Mouse (Mus musculus) C2C12 (cell line): Measurements from ENCODE around the gene Ahcyl2. TPM values are rescaled to one million over a fixed set of nuclear protein-coding genes. Genes with fewer than 3 reads are reported as not detected.
A peak's percentile ranks its signal among the peaks of the same experiment; 100 is the strongest.

Experiments
- H3K27me3 ChIP-seq: one replicate; pipeline ENCODE4 v1.6.1; 2011; ENCODE audit not compliant: control insufficient read depth, insufficient read depth, insufficient read length
- H3K36me3 ChIP-seq: one replicate; pipeline ENCODE4 v1.6.1; 2011; ENCODE audit not compliant: control insufficient read depth, insufficient read depth
- H3K4me3 ChIP-seq: one replicate; pipeline ENCODE4 v1.5.1; 2011; ENCODE audit warnings: mild to moderate bottlenecking, control low read depth; ENCODE audit not compliant: poor library complexity, insufficient read depth, severe bottlenecking
- H3K79me2 ChIP-seq: one replicate; pipeline ENCODE4 v1.6.1; 2011; ENCODE audit not compliant: control insufficient read depth, insufficient read depth
- H3K79me3 ChIP-seq: one replicate; pipeline ENCODE4 v1.6.1; 2011; ENCODE audit warnings: low read depth, control low read depth
- H3ac ChIP-seq: one replicate; pipeline ENCODE3; 2011; ENCODE audit warnings: low read depth; ENCODE audit not compliant: control insufficient read depth, insufficient read length
- CEBPB ChIP-seq: IDR thresholded peaks from one replicate; pipeline ENCODE4 v1.6.1; 2011; ENCODE audit warnings: low read depth, mild to moderate bottlenecking, control low read depth, moderate library complexity
- CTCF ChIP-seq: IDR thresholded peaks from one replicate; pipeline ENCODE4 v1.5.1; 2011; ENCODE audit not compliant: control insufficient read depth, insufficient read depth, insufficient read length
- FOSL1 ChIP-seq: IDR thresholded peaks from one replicate; pipeline ENCODE4 v1.8.0; 2011; ENCODE audit warnings: mild to moderate bottlenecking, low read length; ENCODE audit not compliant: poor library complexity, insufficient read depth, severe bottlenecking
- MAX ChIP-seq: IDR thresholded peaks from one replicate; pipeline ENCODE4 v1.6.1; 2011; ENCODE audit warnings: mild to moderate bottlenecking, control low read depth
- MYOD1 ChIP-seq: IDR thresholded peaks from one replicate; pipeline ENCODE4 v1.6.1; 2011; ENCODE audit warnings: low read depth; ENCODE audit not compliant: control insufficient read depth, insufficient read length
- MYOG ChIP-seq: IDR thresholded peaks from one replicate; pipeline ENCODE4 v1.6.1; 2011; ENCODE audit not compliant: control insufficient read depth, insufficient read length; ENCODE audit errors: extremely low read depth
- USF1 ChIP-seq: IDR thresholded peaks from one replicate; pipeline ENCODE4 v1.6.1; 2011; ENCODE audit warnings: low read depth, mild to moderate bottlenecking, control low read depth, moderate library complexity
- polyA plus RNA-seq: library from polyadenylated mRNA; unstranded; fragments of >200 nt; fragmentation: generic; extraction: Trizol; gene quantifications from one replicate; pipeline ENCODE4 v1.2.1, GENCODE M21; 2012; ENCODE audit warnings: missing spikeins

Ahcyl2 gene
- polyA plus RNA-seq, 1 experiment, result 6.3 TPM

DNA sequence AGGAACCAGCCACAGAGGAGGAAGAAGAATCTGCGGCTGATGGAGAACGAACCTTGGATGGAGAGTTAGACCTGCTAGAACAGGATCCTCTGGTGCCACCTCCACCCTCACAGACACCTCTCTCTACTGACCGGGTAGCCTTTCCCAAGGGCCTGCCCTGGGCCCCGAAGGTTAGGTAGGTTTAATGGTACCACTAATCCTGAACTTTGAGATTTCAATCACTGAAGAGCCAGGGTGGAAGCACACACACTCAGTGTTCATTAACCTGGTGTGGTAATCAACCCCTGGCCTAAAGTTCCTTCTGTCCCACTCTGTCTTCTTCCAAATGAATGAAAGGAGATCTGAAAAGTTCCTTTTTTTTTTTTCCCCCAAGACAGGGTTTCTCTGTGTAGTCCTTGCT lies 163.4 kb downstream of the Ahcyl2 start:
- H3K36me3 ChIP-seq, result no peaks in the 10 kb centered on the region
- H3K27me3 ChIP-seq, result no peaks in the 10 kb centered on the region

GRCm38 (mm10) chr6:29935741-29936140 lies 167.9 kb downstream of the Ahcyl2 start:
- Histone ChIP-seq H3K79me3 (no peaks in the 10 kb centered on the region), H3K27me3 (no peaks in the 10 kb centered on the region), H3K36me3 (no peaks in the 10 kb centered on the region), H3ac (no peak overlapping the region), H3K79me2 (no peaks in the 10 kb centered on the region), H3K4me3 (no peak overlapping the region)
- TF ChIP-seq CEBPB (no peak), MAX (no peak), MYOG (no peak), FOSL1 (no peak), MYOD1 (no peak), USF1 (no peak), CTCF (no peak)

More for the DNA sequence above, 163.4 kb downstream of the Ahcyl2 start:
- Histone ChIP-seq H3K4me3 (no peak overlapping the region), H3K79me2 (no peaks in the 10 kb centered on the region), H3ac (no peak overlapping the region), H3K79me3 (no peaks in the 10 kb centered on the region)
- TF ChIP-seq FOSL1 (no peak), MYOG (no peak), USF1 (no peak), MAX (no peak), CTCF (no peak), MYOD1 (no peak), CEBPB (no peak)

DNA sequence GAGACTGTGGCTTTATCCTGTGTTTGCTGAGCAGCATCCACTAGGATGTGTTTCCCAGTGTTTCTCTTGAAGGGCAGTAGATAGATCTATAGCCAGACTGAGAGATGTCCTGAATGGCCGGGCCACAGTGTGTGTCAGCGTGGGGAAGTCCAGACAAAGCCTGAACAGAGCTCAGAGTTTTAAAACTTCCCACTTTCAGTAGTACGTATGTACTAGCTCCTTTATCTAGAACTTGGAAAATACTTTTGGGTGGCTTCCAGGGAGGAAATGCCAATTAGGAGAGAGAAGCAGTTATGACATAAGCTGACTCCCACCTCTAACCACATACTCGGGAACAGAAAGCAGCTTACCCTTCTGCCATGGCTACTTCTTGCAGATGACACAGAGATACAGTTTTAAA lies 172.6 kb downstream of the Ahcyl2 start:
- no peaks in the 10 kb centered on the region for H3K79me3 ChIP-seq
- TF ChIP-seq MAX (no peak), CTCF (no peak), FOSL1 (no peak), CEBPB (no peak), MYOD1 (no peak), MYOG (no peak), USF1 (no peak)
- H3K4me3 ChIP-seq, result no peak overlapping the region
- H3K36me3 ChIP-seq, result no peaks in the 10 kb centered on the region
- H3K27me3 ChIP-seq, result no peaks in the 10 kb centered on the region
- no peak overlapping the region for H3ac ChIP-seq
- H3K79me2 ChIP-seq, result no peaks in the 10 kb centered on the region

DNA sequence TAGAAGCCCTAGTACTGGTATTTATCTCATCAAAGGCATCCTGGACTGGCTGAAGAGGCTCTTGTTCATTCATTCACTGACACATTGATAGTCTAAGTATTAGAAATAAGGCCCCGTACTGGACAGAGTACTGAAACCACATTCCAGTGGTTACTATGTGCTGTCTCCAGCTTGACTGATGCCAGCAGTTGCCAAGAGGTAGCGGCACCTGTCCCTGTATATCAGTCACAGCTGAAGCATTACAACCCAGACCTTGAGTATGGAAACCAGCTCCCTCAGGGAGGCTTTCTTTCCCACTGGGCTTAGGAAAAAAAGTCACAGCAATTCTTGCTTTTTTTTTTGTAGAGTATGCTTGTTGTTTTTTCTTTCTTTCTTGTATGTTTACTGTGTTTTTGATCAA lies 173.2 kb downstream of the Ahcyl2 start:
- TF ChIP-seq FOSL1 (no peak), USF1 (no peak), CEBPB (no peak), MYOD1 (peak; percentile 99), CTCF (no peak)
- no peaks in the 10 kb centered on the region for H3K27me3 ChIP-seq
- H3K4me3 ChIP-seq, result no peak overlapping the region

DNA sequence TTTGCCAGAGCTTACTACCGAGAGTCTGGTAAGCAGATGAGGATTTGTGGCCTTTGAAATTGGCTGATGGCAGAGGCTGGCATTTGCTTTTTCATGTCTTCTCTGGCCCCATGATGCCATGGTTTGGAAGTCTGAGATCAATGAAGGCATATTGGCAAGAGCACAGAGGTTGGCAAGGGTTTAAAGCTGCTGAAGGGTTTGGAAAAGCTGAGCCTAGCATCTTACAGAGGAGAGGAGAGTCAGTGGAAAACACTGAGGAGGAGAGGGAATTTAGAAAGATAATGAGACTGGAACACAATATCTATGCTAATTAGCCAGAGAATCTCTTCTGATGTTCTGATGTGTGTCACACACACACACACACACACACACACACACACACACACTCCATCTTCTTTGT lies 176.7 kb downstream of the Ahcyl2 start:
- Histone ChIP-seq H3K79me2 (no peaks in the 10 kb centered on the region), H3ac (no peak overlapping the region), H3K79me3 (no peaks in the 10 kb centered on the region), H3K27me3 (no peaks in the 10 kb centered on the region), H3K36me3 (no peaks in the 10 kb centered on the region), H3K4me3 (no peak overlapping the region)
- TF ChIP-seq MAX (no peak), CTCF (no peak), CEBPB (no peak), MYOG (no peak), USF1 (no peak), FOSL1 (no peak), MYOD1 (no peak)

More for the DNA sequence above, 173.2 kb downstream of the Ahcyl2 start:
- Histone ChIP-seq H3K79me2 (no peaks in the 10 kb centered on the region), H3ac (no peak overlapping the region), H3K79me3 (no peaks in the 10 kb centered on the region), H3K36me3 (no peaks in the 10 kb centered on the region)

DNA sequence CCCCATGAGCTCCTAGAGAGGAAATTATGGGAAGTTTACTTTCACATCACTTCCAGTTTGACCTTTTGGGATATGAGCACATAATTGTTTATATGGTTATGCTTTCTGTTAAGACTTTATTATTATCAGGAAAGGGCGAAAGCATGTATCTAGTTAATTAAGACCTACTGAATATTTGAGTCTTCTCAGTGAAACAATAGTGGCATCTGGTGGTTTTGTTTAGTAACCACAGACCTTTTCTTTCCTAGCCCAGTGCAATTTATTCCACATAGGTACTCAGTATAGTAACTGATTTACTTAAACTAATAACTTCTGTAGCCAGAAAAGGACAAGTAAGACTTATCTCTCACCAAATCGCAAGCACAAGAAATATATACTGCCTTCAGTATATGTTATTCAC lies 178.8 kb downstream of the Ahcyl2 start:
- H3ac ChIP-seq, result no peak overlapping the region
- no peaks in the 10 kb centered on the region for H3K36me3 ChIP-seq
- no peak overlapping the region for H3K4me3 ChIP-seq
- TF ChIP-seq MYOG (no peak), CEBPB (no peak), USF1 (no peak), MAX (no peak), CTCF (no peak), FOSL1 (no peak), MYOD1 (no peak)
- no peaks in the 10 kb centered on the region for H3K27me3 ChIP-seq
- no peaks in the 10 kb centered on the region for H3K79me3 ChIP-seq
- no peaks in the 10 kb centered on the region for H3K79me2 ChIP-seq
